Mouse (Mus musculus): ENCODE measurements around the gene Palld. TPM values are rescaled to one million over a fixed set of nuclear protein-coding genes. Genes with fewer than 3 reads are reported as not detected.

Palld gene
- total RNA-seq, 2 experiments from 2014 or later, result 2.8 to 4.0 TPM

DNA sequence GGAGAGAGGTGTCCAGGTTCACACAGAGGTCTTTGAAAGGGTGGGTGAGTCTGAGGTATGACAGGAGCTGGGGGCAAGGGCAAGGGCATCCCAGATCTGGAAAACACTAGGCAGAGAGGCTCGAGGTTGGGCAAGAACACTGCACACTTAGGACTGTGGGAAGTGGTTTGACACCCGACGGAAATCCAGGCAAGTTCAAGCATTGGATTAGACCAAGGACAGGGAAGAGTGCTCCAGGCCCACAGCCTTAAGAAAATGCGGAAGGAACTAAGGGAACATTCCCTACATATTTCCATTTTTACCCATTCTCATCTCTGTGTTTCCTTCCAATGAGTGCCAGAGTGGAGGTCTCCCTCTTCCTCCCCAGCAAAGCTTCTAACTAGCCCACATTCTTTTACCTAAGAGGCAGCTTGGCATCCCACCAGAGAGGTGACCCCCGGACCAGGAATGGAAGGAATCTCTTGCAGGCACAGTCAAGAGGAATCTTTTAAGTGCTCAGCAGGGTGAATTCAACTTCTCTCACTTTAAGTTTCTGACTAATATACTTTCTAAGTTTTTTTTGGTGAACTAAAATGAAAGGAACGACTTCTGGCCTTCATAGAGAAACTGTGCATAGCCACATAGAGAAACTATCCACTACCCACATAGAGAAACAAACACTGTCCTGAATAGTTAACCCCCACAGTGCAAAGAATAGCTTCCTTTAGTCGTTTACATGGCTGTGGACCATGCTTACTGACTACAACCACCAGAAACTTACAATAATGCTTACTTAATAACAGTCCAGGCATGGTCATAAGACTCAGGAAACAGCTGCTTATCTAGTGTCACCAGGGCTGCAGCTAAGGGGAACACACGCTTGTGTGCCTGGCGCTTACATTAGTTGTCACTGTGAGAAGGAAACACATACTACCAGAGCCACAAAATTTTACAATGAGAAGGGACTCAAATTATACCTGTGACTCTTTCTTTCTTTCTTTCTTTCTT is 286.5 kb downstream of the Palld start:
- no peak for DNase-seq (ENCODE audit: low spot score in 2 of 2)
- intact Hi-C loops (cut with DNase I), result no loop called here

DNA sequence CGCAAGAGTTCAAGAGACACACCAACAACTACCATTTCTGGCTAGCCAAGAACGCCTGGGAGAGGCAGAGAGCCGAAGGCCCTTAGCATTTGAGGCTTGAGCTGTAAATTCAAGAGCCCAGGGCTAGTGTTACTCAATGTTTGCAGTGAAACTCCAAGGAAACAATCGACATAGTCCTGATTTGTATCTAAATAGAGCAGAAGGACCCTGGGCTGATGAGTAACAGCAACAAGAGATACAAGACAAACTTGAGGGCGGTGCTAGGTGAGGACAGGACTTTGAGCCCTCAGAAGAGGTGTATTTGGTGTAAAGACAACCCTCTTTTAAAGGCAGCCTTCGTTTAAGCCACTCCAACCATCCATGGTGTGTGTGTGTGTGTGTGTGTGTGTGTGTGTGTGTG is 290.7 kb downstream of the Palld start:
- no peak for DNase-seq (ENCODE audit: low spot score in 2 of 2)
- intact Hi-C loops (cut with DNase I), result no loop called here

DNA sequence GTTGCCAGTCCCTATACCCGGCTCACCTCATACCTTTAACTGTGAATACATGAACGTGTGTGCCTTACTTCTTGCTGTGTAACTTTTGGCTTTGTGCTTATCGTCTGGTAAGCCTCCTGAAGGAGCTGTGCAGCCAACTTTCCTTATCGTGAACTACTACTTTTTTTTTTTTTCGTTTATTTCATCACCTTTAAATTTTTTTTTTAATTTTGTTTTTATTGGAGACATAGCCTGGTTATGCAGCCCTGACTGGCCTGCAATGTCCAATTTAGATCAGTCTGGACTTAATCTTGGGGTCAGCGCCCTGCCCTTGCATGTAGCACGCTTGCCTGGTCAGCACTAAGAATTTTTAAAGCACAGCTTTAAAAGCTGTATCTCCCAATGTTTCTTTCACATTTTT is 291.4 kb downstream of the Palld start:
- intact Hi-C loops (cut with DNase I), result no loop called here
- no peak for DNase-seq (ENCODE audit: low spot score in 2 of 2)

DNA sequence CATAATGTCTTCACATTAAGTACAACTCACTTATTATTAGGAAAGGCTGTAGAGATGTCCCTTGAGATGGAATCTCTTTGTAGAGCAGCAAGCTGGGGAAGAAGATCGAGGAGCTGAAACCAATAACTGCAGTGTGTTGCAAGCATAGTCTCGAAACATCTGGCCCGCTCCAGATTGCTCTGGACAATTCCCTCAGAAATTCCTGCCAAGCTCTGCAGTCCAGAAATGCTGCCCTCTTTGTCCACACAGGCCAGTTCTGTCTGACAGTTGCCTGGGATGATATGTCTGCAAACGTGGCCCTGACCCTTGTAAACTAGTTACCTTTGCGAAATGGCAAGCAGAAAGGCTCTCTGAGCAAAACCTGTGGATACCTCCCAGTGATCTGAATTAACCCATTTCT is 291.9 kb downstream of the Palld start:
- no peak for DNase-seq (ENCODE audit: low spot score in 2 of 2)

DNA sequence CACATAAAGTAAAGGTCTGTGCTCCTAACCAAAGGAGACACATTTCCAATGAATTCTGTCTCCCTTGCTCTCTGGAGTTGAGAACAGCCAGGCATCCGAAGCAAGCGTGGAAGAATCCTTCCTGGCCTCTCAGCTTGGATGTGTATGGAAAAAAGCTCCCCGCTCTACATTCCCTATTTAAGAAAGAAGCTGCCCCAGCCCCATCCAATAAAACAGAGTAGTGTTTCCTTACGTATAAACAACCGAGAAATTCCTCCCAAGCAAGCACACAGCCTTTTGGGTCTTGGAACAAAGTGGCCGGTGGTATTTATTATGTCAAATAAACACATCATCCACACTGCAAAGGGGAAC is 295.1 kb downstream of the Palld start:
- DNase-seq (ENCODE audit: low spot score in 2 of 2), result no peak
- intact Hi-C loops (cut with DNase I), result no loop called here

More for the DNA sequence above, 291.9 kb downstream of the Palld start:
- intact Hi-C loops (cut with DNase I), result no loop called here

DNA sequence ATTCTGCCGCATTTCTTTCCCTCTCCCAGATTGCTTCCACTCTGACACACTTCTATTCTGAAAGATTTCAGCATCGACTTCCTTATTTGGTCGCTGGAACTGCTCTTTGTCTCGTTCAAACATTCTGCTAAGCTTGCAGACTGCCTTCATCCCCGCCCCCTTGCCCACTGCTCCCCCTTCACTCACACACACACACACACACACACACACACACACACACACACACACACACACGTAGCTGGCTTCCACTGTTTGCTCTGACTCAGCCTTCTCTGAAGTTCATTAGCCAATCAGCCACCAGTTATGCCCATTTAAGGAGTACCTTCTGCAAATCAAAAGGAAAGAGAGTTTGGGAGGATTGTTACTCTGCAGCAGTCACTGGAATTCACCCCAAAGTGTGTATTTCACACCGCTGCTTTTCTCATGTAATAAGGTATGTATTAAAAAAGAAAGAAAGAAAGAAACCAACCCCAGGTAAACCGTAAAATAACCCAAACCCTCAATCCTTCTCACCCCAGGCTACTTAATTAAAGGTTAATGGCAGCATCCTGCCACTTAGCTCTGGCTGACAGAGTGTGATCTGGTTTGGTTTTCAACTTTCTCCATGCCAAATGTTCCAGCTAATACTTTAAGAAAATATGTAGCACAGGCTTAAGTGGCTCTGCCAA is 295.6 kb downstream of the Palld start:
- intact Hi-C loops (cut with DNase I), result no loop called here
- DNase-seq (ENCODE audit: low spot score in 2 of 2), result peak; percentile 27 to 40

DNA sequence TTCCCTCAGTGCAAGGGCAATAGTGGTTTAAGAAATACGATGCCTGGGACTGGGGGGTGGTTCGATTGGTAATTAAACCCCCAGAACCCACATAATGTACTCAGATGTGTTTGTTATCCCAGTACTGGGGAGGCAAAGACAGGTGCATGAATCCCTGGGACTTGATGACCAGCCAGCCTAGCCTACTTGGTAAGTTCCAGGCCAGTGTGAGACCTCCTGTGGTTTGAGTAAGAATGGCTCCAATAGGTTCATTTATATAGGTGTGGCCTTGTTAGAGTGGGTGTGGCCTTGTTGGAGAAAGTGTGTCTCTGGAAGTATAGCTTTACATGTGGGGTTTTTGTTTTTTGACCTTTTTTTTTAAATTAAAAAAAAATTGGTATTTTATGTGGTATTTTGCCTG is 297.6 kb downstream of the Palld start:
- DNase-seq (ENCODE audit: low spot score in 2 of 2), result no peak
- intact Hi-C loops (cut with DNase I), result no loop called here

DNA sequence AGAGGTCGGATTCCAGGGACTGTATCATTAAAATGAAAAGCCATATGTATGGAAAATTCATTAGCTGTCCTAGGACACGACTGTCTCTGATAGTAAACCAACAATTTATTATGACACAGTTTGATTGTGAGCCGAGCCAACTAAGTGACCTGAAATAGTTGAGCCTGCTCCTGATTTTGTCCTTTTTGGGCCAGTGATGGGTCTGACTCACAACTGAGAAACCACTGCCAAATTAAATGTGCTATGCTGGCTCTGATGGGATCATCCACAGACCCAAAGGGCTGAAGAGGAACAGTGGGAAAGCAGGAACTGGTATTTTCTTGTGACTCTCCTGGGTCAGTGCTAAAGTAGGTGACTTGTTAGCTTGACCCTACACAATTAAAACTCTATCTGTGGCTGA is 305.6 kb downstream of the Palld start:
- intact Hi-C loops (cut with DNase I), result no loop called here

DNA sequence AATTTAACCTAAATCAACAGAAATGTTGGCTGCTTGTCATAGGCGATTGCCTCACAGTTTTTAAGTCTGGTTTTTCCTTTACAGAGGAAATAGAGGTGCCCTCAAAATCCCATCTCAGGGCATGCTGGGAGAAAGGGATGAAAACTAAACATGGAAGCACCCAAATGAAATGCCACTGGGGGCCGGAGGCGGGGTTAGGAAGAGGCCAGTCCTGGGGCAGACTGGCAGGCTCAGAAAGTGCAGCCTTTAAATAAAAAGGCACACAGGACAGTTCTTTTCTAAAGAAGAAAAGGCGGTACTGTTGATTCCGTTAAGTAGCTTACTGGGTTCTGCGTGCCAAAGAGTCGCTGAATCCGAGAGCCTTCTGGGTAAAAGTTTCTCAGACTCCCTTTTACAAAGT is 311.0 kb downstream of the Palld start:
- DNase-seq (ENCODE audit: low spot score in 2 of 2), result no peak
- intact Hi-C loops (cut with DNase I), result no loop called here

More for the DNA sequence above, 305.6 kb downstream of the Palld start:
- DNase-seq (ENCODE audit: low spot score in 2 of 2), result no peak

DNA sequence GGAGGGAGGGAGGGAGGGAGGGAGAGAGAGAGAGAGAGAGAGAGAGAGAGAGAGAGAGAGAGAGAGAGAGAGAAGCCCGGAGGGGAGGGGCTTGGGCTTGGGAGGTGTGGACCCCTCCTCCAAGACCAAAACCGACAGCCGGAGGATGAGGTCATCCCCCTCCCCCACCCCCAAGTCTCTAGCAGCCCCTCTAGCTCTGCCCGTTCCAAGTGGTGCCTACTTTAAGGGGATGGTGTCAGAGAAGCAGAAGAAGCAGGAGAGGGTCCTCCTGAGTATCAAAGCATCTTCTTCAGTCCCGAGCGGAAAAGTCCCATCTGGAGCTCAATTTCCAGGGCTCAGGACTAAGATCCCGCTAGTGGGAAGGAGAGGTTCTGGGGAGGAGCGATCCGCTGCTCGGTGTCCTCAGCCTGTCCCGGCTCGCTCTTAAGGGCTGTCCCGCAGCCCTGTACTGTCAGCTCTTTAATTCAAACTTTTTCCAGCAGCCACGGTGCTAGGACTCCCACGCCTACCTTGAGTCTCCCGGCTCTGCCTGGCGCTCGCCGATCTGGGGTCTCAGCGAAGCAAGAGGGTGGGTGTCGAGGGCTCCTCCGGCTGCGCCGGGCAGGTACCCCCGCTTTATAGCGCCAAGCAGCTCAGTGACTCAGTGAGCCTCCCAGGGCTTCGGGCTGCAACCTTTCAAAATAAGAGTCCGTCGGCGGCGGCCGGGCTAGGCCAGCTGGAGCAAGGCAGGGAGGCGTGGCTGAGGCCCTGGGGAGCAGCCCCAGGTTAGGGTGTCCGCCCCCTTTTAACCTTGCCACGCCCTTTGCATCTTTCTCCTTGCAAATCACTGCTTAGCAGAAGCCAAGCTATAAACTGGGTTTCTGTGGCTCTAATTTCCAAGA is 311.7 kb downstream of the Palld start:
- peak; percentile 53 to 62 for DNase-seq (ENCODE audit: low spot score in 2 of 2)
- intact Hi-C loops (cut with DNase I), result no loop called here

DNA sequence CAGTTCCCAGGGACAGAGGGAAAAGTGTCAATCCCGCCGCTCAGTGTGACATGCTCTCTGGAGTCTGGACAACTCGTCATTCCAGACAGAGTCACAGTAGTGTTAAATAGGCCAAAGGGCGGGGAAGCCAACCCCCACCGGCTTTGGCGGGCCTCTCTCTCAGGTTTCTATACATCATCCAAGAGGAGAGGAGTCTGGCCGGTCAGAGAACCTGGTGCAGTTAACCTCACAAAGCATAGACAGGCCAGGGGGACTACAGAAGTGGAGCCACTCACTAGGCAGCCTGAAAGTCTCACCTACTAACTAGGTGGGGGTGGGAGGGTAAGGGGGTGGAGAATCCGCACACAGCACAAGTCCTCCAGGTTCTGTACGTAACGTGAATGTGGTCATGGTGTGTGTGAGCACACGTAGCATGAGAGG is 312.5 kb downstream of the Palld start:
- DNase-seq (ENCODE audit: low spot score in 2 of 2), result no peak
- intact Hi-C loops (cut with DNase I), result no loop called here

DNA sequence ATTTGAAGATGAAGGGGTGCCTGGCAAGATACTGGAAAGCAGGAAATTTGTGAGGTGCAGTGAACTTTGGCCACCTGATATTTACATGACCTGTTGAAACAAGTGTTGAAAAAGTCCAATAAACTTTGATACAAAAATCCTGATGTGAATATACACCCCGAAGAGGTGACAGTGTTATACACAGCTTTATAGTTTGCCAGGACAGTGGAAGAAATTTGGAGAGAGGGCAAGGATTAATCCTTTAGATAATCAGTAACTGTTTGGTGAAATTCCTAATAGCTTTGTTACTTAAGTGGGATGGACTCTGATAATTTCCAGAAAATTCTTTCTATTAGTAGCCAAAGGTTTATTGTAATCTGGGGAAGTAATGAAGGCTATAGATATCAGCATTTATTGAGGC is 314.2 kb downstream of the Palld start:
- intact Hi-C loops (cut with DNase I), result no loop called here
- no peak for DNase-seq (ENCODE audit: low spot score in 2 of 2)

DNA sequence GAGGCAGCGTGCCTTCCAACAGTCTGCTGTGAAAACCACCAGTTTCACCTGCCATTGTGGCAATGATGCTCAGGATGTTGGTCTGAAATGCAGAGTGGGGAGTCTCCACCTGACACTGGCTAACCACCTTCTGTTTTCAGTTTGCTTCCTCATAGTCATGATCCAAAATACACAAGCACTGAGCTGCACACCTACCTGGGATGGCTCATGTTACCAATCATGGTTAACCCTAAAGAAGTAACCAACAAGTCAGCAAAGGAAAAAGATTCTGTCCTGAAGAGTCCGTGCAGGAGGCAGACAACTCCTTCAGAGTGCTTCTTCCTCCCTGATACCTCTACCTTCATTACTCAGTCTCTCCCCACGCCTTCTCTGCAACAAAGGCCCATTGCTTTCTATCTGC is 314.8 kb downstream of the Palld start:
- intact Hi-C loops (cut with DNase I), result no loop called here
- DNase-seq (ENCODE audit: low spot score in 2 of 2), result no peak

DNA sequence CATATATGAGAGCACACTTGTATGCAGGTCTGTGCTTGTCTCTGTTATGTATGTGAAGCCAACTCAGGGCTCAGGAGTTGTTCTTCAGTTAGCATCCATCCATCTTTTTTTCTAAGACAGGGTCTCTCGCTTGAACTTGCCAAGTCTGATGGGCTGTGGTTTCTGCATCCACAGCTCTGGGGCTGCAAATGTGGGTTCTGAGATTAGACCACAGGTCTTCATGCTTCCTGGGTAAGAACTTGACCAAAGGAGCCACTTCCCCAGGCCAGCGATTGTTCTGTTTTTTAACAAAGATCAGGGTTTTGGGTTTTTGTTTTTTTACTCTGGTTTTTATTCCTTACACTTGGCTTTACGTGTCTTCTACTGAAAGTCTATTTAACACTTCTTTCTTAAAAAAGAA is 316.0 kb downstream of the Palld start:
- intact Hi-C loops (cut with DNase I), result no loop called here
- DNase-seq (ENCODE audit: low spot score in 2 of 2), result no peak

DNA sequence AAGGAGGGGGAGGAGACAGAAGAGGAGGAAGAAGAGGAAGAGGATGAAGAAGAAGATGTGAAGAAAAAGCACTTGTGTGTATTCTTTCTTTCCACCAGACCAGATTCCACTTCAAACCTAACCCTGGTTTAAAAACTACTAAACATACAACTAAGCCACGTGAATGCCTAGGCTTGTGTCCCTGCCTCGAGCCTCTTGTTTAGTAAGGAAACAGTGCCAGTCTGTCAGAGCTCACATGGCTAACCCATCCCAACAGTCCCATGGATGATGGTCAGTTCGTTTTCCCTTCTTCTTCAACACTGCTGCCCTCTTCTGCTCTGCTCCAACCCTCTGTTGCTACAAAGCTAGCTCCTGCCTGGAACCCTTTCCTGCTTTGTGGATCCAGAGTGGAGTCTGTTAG is 316.7 kb downstream of the Palld start:
- intact Hi-C loops (cut with DNase I), result no loop called here
- no peak for DNase-seq (ENCODE audit: low spot score in 2 of 2)

DNA sequence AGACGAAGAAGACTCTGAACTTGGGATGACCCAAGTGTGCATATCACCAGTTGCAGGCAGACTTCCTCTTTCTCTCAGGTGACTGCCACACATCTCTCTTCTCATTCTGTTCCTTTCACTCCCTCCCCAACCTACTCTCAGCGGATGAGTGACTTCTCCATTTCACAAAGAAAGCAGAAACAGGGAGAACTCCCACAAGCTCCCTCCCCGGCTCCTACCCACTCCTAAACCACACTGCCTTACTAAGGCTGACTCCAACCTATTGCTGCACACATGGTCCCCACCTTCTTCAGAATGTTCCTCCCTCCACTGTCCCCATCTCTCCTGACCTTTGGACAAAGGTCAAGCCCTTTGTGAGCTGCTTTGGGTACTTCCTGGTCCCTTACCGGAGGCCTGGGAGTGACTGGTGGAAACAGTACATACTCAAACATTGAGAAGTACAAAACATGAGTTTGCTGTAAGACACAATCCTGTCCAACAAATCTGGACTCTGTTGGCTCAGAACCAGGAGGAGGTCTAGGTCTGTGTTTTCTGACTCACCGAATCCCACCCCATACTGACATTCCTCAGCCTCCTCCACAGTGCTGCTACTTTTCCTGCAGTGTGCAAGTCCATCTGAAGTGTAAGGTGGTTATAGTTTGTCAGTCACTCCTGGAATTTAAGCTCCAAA is 317.6 kb downstream of the Palld start:
- intact Hi-C loops (cut with DNase I), result no loop called here
- DNase-seq (ENCODE audit: low spot score in 2 of 2), result no peak

DNA sequence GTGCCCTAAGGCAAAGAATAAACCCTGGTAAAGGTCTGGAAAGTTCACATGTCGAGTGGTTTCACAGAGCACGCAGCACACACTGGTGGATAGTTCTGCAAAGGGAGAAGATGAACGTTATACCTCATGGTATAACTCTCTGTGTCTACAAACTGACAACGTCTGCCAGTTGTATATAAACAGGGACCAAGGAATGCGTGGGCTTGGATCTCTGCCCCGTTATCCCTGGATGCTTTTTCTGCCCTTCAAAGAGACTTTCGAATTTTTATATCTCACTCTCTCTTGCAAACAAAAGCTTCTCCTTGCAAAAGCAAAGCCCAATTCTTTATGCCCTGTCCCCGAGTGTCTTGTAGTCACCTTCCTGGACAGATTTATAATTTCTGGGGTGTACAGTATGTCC is 319.9 kb downstream of the Palld start:
- no peak for DNase-seq (ENCODE audit: low spot score in 2 of 2)
- intact Hi-C loops (cut with DNase I), result no loop called here

DNA sequence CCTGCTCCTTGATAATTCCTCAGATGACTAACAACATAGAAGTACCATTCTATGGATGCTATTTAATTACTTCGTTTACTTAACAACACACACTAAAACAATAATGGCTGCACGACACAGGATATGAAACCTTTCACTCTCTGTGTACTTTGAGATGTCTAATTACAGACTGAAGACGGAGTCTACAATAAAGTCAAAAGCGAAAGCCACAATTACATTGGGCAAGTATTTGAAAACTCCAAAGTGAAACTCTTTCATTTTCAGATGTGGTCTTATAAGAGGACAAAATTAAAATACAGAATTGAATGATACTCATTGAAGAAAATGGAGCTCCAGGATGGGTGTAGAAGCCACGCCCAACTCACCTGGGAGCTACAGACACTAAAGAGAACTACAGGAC is 321.2 kb downstream of the Palld start:
- no peak for DNase-seq (ENCODE audit: low spot score in 2 of 2)
- intact Hi-C loops (cut with DNase I), result no loop called here

DNA sequence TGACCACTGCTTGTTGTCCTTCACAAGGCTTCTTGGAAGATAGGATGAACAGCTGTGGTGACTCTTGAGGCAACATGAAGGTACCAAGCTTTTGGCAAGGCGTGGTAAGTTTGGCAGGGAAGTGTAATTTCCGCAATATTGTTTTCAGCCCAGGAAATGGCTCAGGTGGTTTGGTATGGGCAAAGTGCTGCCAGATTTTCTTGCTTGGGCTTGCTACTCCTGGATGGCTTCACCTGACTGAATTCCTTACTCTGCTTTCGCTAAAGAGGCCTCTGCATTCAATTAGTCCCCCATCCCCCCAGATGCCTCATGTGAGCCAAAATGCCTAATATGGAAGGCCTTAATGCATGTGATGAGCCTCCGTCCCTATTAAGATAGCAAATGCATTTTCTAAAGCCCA is 322.7 kb downstream of the Palld start:
- no peak for DNase-seq (ENCODE audit: low spot score in 2 of 2)
- intact Hi-C loops (cut with DNase I), result no loop called here

DNA sequence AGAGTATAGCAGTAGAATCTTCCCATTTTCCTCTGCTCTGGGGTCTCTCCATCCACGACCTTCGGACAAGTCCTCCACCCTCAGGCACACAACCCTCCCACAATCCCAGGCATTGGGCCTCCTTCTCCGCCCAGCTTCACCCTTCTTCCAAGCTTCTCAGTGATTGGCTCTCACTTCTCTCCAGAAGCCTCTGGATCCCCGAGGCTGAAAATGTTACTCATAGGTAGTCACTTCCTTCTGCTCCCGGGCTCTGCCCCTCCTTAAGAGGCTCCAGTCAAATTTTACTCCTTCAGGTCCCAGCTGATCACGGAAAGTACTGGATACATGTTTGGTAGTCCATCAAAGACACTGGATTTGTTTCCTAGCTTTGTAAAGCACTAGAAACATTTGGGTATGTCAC is 323.7 kb downstream of the Palld start:
- intact Hi-C loops (cut with DNase I), result no loop called here
- DNase-seq (ENCODE audit: low spot score in 2 of 2), result no peak
